Mouse (Mus musculus) midbrain, postnatal 0 days (tissue): ENCODE results near the gene Kif7. TPM values are rescaled to one million over a fixed set of nuclear protein-coding genes. Genes with fewer than 3 reads are reported as not detected.

Experiments used
- ATAC-seq: fragments of 200-750 bp; cut with Nextera tagmentation; 2 replicates; pipeline ENCODE4 v1.8.0; 2017; ENCODE audit warnings: moderate number of reproducible peaks, mild to moderate bottlenecking, moderate TSS enrichment, moderate library complexity; ENCODE audit not compliant: low FRiP score
- DNase-seq: peaks from one replicate; pipeline ENCODE4 v3.0.0-alpha.2; 2015; ENCODE audit warnings: low spot score
- H3K27ac ChIP-seq: fragments of 300-500 bp; sonication (generic); 2 replicates; pipeline ENCODE4 v1.5.1; 2014; ENCODE audit warnings: low read depth, mild to moderate bottlenecking, low read length, mixed read lengths
- H3K27me3 ChIP-seq: fragments of 300-500 bp; sonication (generic); 2 replicates; pipeline ENCODE4 v1.6.1; 2014; ENCODE audit warnings: low read length, control low read depth, mixed read lengths; ENCODE audit not compliant: insufficient read depth
- H3K36me3 ChIP-seq: fragments of 300-500 bp; sonication (generic); 2 replicates; pipeline ENCODE4 v1.6.1; 2014; ENCODE audit warnings: low read length, control low read depth, mixed read lengths; ENCODE audit not compliant: insufficient read depth
- H3K4me1 ChIP-seq: fragments of 300-500 bp; sonication (generic); 2 replicates; pipeline ENCODE4 v1.6.1; 2014; ENCODE audit warnings: mild to moderate bottlenecking, control low read depth, antibody characterized with exemption, low read length, mixed read lengths; ENCODE audit not compliant: insufficient read depth
- H3K4me2 ChIP-seq: fragments of 300-500 bp; sonication (generic); 2 replicates; pipeline ENCODE4 v1.6.1; 2014; ENCODE audit warnings: low read depth, mild to moderate bottlenecking, low read length, mixed read lengths; ENCODE audit not compliant: poor library complexity, severe bottlenecking
- H3K4me3 ChIP-seq: fragments of 300-500 bp; sonication (generic); 2 replicates; pipeline ENCODE4 v1.5.1; 2014; ENCODE audit warnings: low read depth, mild to moderate bottlenecking, low read length, moderate library complexity
- H3K9ac ChIP-seq: fragments of 300-500 bp; sonication (generic); replicated peaks from 2 replicates; pipeline ENCODE4 v1.6.1; 2014; ENCODE audit warnings: mild to moderate bottlenecking, low read length, moderate library complexity, mixed read lengths; ENCODE audit not compliant: poor library complexity, severe bottlenecking
- H3K9me3 ChIP-seq: fragments of 300-500 bp; sonication (generic); 2 replicates; pipeline ENCODE4 v1.6.1; 2016; ENCODE audit warnings: low read length, control low read depth
- CTCF ChIP-seq: IDR thresholded peaks from 2 replicates; pipeline ENCODE4 v1.5.1; 2016; ENCODE audit warnings: antibody characterized with exemption, mild to moderate bottlenecking
- WGBS: fragments of 180-500 bp; shearing (Covaris S2); extraction: QIAGEN DNeasy Blood & Tissue Kit; methylation state at CpG from one replicate; pipeline ENCODE4 v1.1.7; 2014; 5-methylcytosine and 5-hydroxymethylcytosine counted together
- polyA plus RNA-seq: library from polyadenylated mRNA; unstranded; fragments of >200 nt; fragmentation: Nextera tagmentation; extraction: Ambion mirVana; gene quantifications from 2 replicates; pipeline ENCODE4 v1.2.1, GENCODE M21; 2015
- total RNA-seq: library from RNA; depleted of rRNA; stranded (reverse); fragments of >200 nt; gene quantifications from 2 replicates; pipeline ENCODE4 v1.2.3, GENCODE M21; 2014

Kif7 gene
- total and polyA plus RNA-seq, 2 experiments from 2014 or later = 1.5 to 5.6 TPM

- peak; percentile 65 for TF ChIP-seq CTCF
- Histone ChIP-seq H3K4me2 (peak overlapping the region; percentile 71), H3K9ac (peak overlapping the region; percentile 66), H3K4me3 (peak overlapping the region; percentile 47), H3K27ac (peak overlapping the region; percentile 51; the same call in 1 of the 2 replicates), H3K27me3 (no peaks in the 10 kb centered on the region; the same call in 1 of the 2 replicates), H3K36me3 (0 out of 2 replicates have a peak, but pooled peaks cover 2% of the 10 kb centered on the region), H3K4me1 (peaks cover 5% of the 10 kb centered on the region; the same call in 1 of the 2 replicates), H3K9me3 (no peaks in the 10 kb centered on the region)
- DNase-seq (peak; percentile 86), ATAC-seq (peak; percentile 87)
- WGBS = under 1% methylated on average over 50 of the region's 55 CpGs
Measured at GRCm38 (mm10) chr7:79710130-79710607, 5.4 kb downstream of the Kif7 start.

GRCm38 (mm10) chr7:79705210-79705609, 10.3 kb downstream of the Kif7 start:
- Histone ChIP-seq H3K4me3 (no peak overlapping the region), H3K27ac (no peak overlapping the region), H3K9me3 (no peaks in the 10 kb centered on the region), H3K36me3 (0 out of 2 replicates have a peak, but pooled peaks cover 7% of the 10 kb centered on the region), H3K9ac (no peak overlapping the region), H3K27me3 (no peaks in the 10 kb centered on the region; the same call in 1 of the 2 replicates), H3K4me2 (no peak overlapping the region), H3K4me1 (no peaks in the 10 kb centered on the region)
- no peak for TF ChIP-seq CTCF
- no peak for DNase-seq
- WGBS = 93% methylated on average over 5 of the region's 5 CpGs
- no peak for ATAC-seq

GRCm38 (mm10) chr7:79702755-79703154, 12.8 kb downstream of the Kif7 start:
- H3K4me3 ChIP-seq = no peak overlapping the region
- 0 out of 2 replicates have a peak, but pooled peaks cover 7% of the 10 kb centered on the region for H3K36me3 ChIP-seq
- ATAC-seq (no peak), DNase-seq (no peak)
- no peak overlapping the region for H3K9ac ChIP-seq
- H3K27ac ChIP-seq = no peak overlapping the region
- 84% methylated on average over 16 of the region's 16 CpGs for WGBS
- TF ChIP-seq CTCF = no peak
- no peak overlapping the region for H3K4me2 ChIP-seq
- no peaks in the 10 kb centered on the region for H3K9me3 ChIP-seq
- no peaks in the 10 kb centered on the region for H3K27me3 ChIP-seq
- no peaks in the 10 kb centered on the region for H3K4me1 ChIP-seq

GRCm38 (mm10) chr7:79696495-79696894, 19.0 kb downstream of the Kif7 start:
- TF ChIP-seq CTCF = no peak
- ATAC-seq (no peak), DNase-seq (no peak)
- H3K27me3 ChIP-seq = no peaks in the 10 kb centered on the region
- H3K27ac ChIP-seq = no peak overlapping the region
- H3K36me3 ChIP-seq = no peaks in the 10 kb centered on the region
- no peaks in the 10 kb centered on the region for H3K9me3 ChIP-seq
- H3K4me1 ChIP-seq = no peaks in the 10 kb centered on the region
- H3K9ac ChIP-seq = no peak overlapping the region
- no peak overlapping the region for H3K4me2 ChIP-seq
- 86% methylated on average over 8 of the region's 8 CpGs for WGBS
- no peak overlapping the region for H3K4me3 ChIP-seq

GRCm38 (mm10) chr7:79680231-79680630, 35.3 kb downstream of the Kif7 start:
- Histone ChIP-seq H3K4me2 (no peak overlapping the region), H3K4me1 (no peaks in the 10 kb centered on the region), H3K9me3 (no peaks in the 10 kb centered on the region), H3K27me3 (no peaks in the 10 kb centered on the region), H3K27ac (no peak overlapping the region), H3K9ac (no peak overlapping the region), H3K36me3 (no peaks in the 10 kb centered on the region), H3K4me3 (no peak overlapping the region)
- DNase-seq (no peak), ATAC-seq (no peak)
- WGBS = 91% methylated on average over 2 of the region's 2 CpGs
- no peak for TF ChIP-seq CTCF

- TF ChIP-seq CTCF = peak; percentile 44
- no peak for DNase-seq
Measured at GRCm38 (mm10) chr7:79679186-79679585, 36.3 kb downstream of the Kif7 start.

More at GRCm38 (mm10) chr7:79679186-79679585, 36.3 kb downstream of the Kif7 start:
- Histone ChIP-seq H3K27me3 (no peaks in the 10 kb centered on the region), H3K9me3 (no peaks in the 10 kb centered on the region), H3K4me3 (no peak overlapping the region), H3K4me1 (no peaks in the 10 kb centered on the region), H3K27ac (no peak overlapping the region), H3K36me3 (no peaks in the 10 kb centered on the region), H3K4me2 (no peak overlapping the region), H3K9ac (no peak overlapping the region)
- ATAC-seq = no peak
